Mouse (Mus musculus): ENCODE results near the gene Zfp318. TPM values are rescaled to one million over a fixed set of nuclear protein-coding genes. Genes with fewer than 3 reads are reported as not detected.

Gene Zfp318
- polyA plus RNA-seq (2015; fragmentation: Nextera tagmentation; extraction: Ambion mirVana) = 0.78 and 1.3 TPM in 2 replicates

GRCm38 (mm10) chr17:46383294-46384060, at the start of gene Zfp318:
Gene Zfp318 (plus strand): TSS chr17:46383731.
- Histone ChIP-seq H3K4me2 (ENCODE audit: low read depth, low read length) (peak within 1 kb of the TSS; percentile 98), H3K27me3 (ENCODE audit: control insufficient read depth, insufficient read depth, low read depth, low read length) (peaks cover 15% of the 10 kb centered on the region), H3K4me3 (ENCODE audit: low read depth, low read length) (peak within 1 kb of the TSS; percentile 69), H3K27ac (ENCODE audit: low read length) (peak within 1 kb of the TSS; percentile 78), H3K9ac (ENCODE audit: low read depth, low read length) (peak within 1 kb of the TSS; percentile 84), H3K36me3 (ENCODE audit: control insufficient read depth, insufficient read depth) (peaks cover 3% of the 10 kb centered on the region; the same call in 1 of the 2 replicates), H3K9me3 (replicated peaks; ENCODE audit: control insufficient read depth, low read length) (no peaks in the 10 kb centered on the region), H3K4me1 (ENCODE audit: control insufficient read depth, low read depth, low read length) (peaks cover 15% of the 10 kb centered on the region)
- under 1% methylated on average over 77 of the region's 105 CpGs for WGBS (ENCODE audit: insufficient replicate concordance)
- peak; percentile 99 for ATAC-seq (ENCODE audit: low read depth)

GRCm38 (mm10) chr17:46336475-46336874, 47.1 kb upstream of the Zfp318 start:
- Histone ChIP-seq H3K4me1 (ENCODE audit: control insufficient read depth, low read depth, low read length) (peaks cover 4% of the 10 kb centered on the region; the same call in 1 of the 2 replicates), H3K27me3 (ENCODE audit: control insufficient read depth, insufficient read depth, low read depth, low read length) (no peaks in the 10 kb centered on the region), H3K4me3 (ENCODE audit: low read depth, low read length) (no peak overlapping the region), H3K27ac (ENCODE audit: low read length) (no peak overlapping the region), H3K4me2 (ENCODE audit: low read depth, low read length) (no peak overlapping the region), H3K36me3 (ENCODE audit: control insufficient read depth, insufficient read depth) (no peaks in the 10 kb centered on the region), H3K9ac (ENCODE audit: low read depth, low read length) (no peak overlapping the region), H3K9me3 (replicated peaks; ENCODE audit: control insufficient read depth, low read length) (no peaks in the 10 kb centered on the region)
- 18% methylated on average over 5 of the region's 5 CpGs for WGBS (ENCODE audit: insufficient replicate concordance)
- ATAC-seq (ENCODE audit: low read depth) = no peak

DNA sequence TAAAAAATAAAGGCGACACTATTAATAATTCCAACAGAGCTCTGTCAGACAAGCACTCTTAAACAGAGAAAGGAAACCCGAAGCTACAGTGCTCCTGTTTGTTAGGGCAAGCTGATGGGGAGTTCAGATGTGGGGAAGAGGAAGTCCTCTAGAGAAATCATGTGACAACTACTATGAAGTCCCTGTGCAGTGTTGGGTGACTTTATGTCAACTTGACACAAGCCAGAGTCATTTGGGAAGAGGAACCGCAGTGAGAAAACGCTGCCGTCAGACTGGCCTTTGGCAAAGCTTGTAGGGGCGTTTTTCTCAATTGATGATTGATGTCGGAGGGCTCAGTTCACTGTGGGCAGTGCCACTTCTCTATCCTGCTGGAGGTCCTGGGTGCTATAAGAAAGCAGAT, 42.3 kb upstream of the Zfp318 start:
- Histone ChIP-seq H3K4me1 (ENCODE audit: control insufficient read depth, low read depth, low read length) (no peaks in the 10 kb centered on the region), H3K4me2 (ENCODE audit: low read depth, low read length) (no peak overlapping the region), H3K27ac (ENCODE audit: low read length) (no peak overlapping the region), H3K36me3 (ENCODE audit: control insufficient read depth, insufficient read depth) (no peaks in the 10 kb centered on the region), H3K4me3 (ENCODE audit: low read depth, low read length) (no peak overlapping the region), H3K27me3 (ENCODE audit: control insufficient read depth, insufficient read depth, low read depth, low read length) (no peaks in the 10 kb centered on the region), H3K9me3 (replicated peaks; ENCODE audit: control insufficient read depth, low read length) (peaks cover 7% of the 10 kb centered on the region), H3K9ac (ENCODE audit: low read depth, low read length) (no peak overlapping the region)
- ATAC-seq (ENCODE audit: low read depth) = no peak
- WGBS (ENCODE audit: insufficient replicate concordance) = 26% methylated on average over 7 of the region's 7 CpGs

DNA sequence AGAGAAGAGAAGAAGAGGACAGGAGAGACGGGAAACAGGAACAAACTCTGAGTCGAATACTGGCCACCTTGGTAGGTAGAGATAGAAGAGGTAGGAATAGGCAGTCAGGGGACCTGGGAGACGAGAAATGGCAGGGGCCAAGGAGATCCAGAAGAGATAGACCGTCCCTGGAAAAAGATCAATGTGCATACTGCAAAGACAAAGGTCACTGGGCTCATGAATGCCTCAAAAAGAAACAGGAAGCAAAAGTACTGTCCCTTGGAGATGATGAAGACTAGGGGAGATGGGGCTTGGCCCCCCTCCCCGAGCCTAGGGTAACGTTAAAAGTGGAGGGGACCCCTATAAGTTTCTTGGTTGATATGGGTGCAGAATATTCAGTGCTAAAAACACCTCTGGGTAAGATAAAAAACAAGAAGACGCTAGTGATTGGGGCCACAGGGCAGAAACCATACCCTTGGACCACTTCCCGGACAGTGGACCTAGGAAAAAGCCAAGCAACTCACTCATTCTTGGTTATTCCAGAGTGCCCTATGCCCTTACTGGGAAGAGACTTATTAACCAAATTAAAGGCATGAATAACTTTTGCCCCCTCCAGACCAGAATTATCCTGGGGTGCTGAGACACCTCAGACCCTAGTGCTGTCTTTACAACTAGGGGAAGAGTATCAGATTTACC, 32.4 kb upstream of the Zfp318 start:
- WGBS (ENCODE audit: insufficient replicate concordance) = 60% methylated on average over 8 of the region's 8 CpGs
- Histone ChIP-seq H3K4me3 (ENCODE audit: low read depth, low read length) (no peak overlapping the region), H3K27me3 (ENCODE audit: control insufficient read depth, insufficient read depth, low read depth, low read length) (no peaks in the 10 kb centered on the region), H3K9me3 (replicated peaks; ENCODE audit: control insufficient read depth, low read length) (no peaks in the 10 kb centered on the region; the same call in 1 of the 2 replicates), H3K4me2 (ENCODE audit: low read depth, low read length) (no peak overlapping the region), H3K27ac (ENCODE audit: low read length) (no peak overlapping the region), H3K4me1 (ENCODE audit: control insufficient read depth, low read depth, low read length) (no peaks in the 10 kb centered on the region), H3K9ac (ENCODE audit: low read depth, low read length) (no peak overlapping the region), H3K36me3 (ENCODE audit: control insufficient read depth, insufficient read depth) (no peaks in the 10 kb centered on the region)
- no peak for ATAC-seq (ENCODE audit: low read depth)

DNA sequence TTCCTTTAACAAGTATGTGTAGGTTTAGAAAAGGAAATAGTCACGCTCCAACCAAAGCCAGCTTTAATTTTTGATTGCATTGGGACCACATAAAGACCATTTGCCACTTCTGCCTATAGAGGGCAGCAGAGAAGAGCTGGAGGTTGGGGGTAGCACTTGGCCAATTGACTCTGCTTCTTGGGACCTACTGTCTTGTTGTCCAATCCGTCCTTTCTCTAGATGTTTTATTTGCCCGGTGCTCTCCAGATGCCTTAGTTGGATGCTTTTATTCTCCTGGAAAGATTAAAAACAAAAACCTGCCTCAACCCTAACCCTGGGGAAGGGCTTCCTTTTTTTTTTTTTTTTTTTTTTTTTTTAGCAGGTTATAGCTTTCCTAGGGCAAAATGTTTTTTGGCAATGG, 11.7 kb upstream of the Zfp318 start:
- WGBS (ENCODE audit: insufficient replicate concordance) = 44% methylated on average over 3 of the region's 3 CpGs
- H3K27me3 ChIP-seq (ENCODE audit: control insufficient read depth, insufficient read depth, low read depth, low read length) = no peaks in the 10 kb centered on the region

GRCm38 (mm10) chr17:46378564-46378963, 5.0 kb upstream of the Zfp318 start:
- Histone ChIP-seq H3K36me3 (ENCODE audit: control insufficient read depth, insufficient read depth) (no peaks in the 10 kb centered on the region), H3K4me3 (ENCODE audit: low read depth, low read length) (no peak overlapping the region), H3K4me1 (ENCODE audit: control insufficient read depth, low read depth, low read length) (peaks cover 5% of the 10 kb centered on the region; the same call in 1 of the 2 replicates), H3K9me3 (replicated peaks; ENCODE audit: control insufficient read depth, low read length) (no peaks in the 10 kb centered on the region), H3K27ac (ENCODE audit: low read length) (no peak overlapping the region), H3K9ac (ENCODE audit: low read depth, low read length) (no peak overlapping the region), H3K27me3 (ENCODE audit: control insufficient read depth, insufficient read depth, low read depth, low read length) (no peaks in the 10 kb centered on the region), H3K4me2 (ENCODE audit: low read depth, low read length) (no peak overlapping the region)
- WGBS (ENCODE audit: insufficient replicate concordance) = 76% methylated on average over 3 of the region's 3 CpGs
- ATAC-seq (ENCODE audit: low read depth) = no peak

More for the DNA sequence above, 11.7 kb upstream of the Zfp318 start:
- no peak overlapping the region for H3K4me3 ChIP-seq (ENCODE audit: low read depth, low read length)
- H3K36me3 ChIP-seq (ENCODE audit: control insufficient read depth, insufficient read depth) = no peaks in the 10 kb centered on the region
- no peak for ATAC-seq (ENCODE audit: low read depth)
- H3K4me1 ChIP-seq (ENCODE audit: control insufficient read depth, low read depth, low read length) = no peaks in the 10 kb centered on the region
- no peak overlapping the region for H3K9ac ChIP-seq (ENCODE audit: low read depth, low read length)
- no peak overlapping the region for H3K4me2 ChIP-seq (ENCODE audit: low read depth, low read length)
- H3K9me3 ChIP-seq (replicated peaks; ENCODE audit: control insufficient read depth, low read length) = no peaks in the 10 kb centered on the region
- H3K27ac ChIP-seq (ENCODE audit: low read length) = no peak overlapping the region

- ATAC-seq (ENCODE audit: low read depth) = no peak; the same call in 1 of the 2 replicates
- under 1% methylated on average over 61 of the region's 70 CpGs for WGBS (ENCODE audit: insufficient replicate concordance)
Measured at GRCm38 (mm10) chr17:46384061-46384801, 700 bp downstream of the Zfp318 start.

DNA sequence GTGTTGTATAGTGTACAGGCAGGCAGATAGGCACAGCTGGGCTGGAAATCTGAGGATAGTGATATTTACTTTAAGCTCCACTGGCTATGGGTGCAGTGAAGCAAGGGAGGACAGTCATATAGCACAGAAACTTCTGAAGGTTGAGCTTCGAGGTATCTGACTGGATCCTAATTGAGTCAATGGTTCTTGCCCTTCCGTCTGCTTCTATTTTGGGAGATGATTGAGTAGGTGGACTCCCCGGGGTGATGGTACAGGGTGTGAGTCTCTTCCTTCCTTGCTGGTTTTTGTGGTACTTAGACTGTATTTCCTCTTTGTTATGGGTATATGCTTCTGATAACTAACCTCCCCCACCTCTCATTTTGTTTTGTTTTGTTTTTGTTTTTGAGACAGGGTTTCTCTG, 4.7 kb downstream of the Zfp318 start:
- Histone ChIP-seq H3K9ac (ENCODE audit: low read depth, low read length) (no peak overlapping the region), H3K4me2 (ENCODE audit: low read depth, low read length) (no peak overlapping the region), H3K27ac (ENCODE audit: low read length) (no peak overlapping the region), H3K27me3 (ENCODE audit: control insufficient read depth, insufficient read depth, low read depth, low read length) (peaks cover 15% of the 10 kb centered on the region), H3K4me3 (ENCODE audit: low read depth, low read length) (no peak overlapping the region), H3K9me3 (replicated peaks; ENCODE audit: control insufficient read depth, low read length) (no peaks in the 10 kb centered on the region), H3K4me1 (ENCODE audit: control insufficient read depth, low read depth, low read length) (peaks cover 10% of the 10 kb centered on the region), H3K36me3 (ENCODE audit: control insufficient read depth, insufficient read depth) (peaks cover 3% of the 10 kb centered on the region; the same call in 1 of the 2 replicates)
- WGBS (ENCODE audit: insufficient replicate concordance) = 30% methylated on average over 3 of the region's 3 CpGs
- ATAC-seq (ENCODE audit: low read depth) = no peak

More at GRCm38 (mm10) chr17:46384061-46384801, 700 bp downstream of the Zfp318 start:
- Histone ChIP-seq H3K4me3 (ENCODE audit: low read depth, low read length) (peak overlapping the region; percentile 69), H3K9me3 (replicated peaks; ENCODE audit: control insufficient read depth, low read length) (no peaks in the 10 kb centered on the region), H3K36me3 (ENCODE audit: control insufficient read depth, insufficient read depth) (peaks cover 3% of the 10 kb centered on the region; the same call in 1 of the 2 replicates), H3K27ac (ENCODE audit: low read length) (peak overlapping the region; percentile 78), H3K9ac (ENCODE audit: low read depth, low read length) (peak overlapping the region; percentile 84), H3K27me3 (ENCODE audit: control insufficient read depth, insufficient read depth, low read depth, low read length) (peaks cover 15% of the 10 kb centered on the region), H3K4me1 (ENCODE audit: control insufficient read depth, low read depth, low read length) (peaks cover 15% of the 10 kb centered on the region), H3K4me2 (ENCODE audit: low read depth, low read length) (peak overlapping the region; percentile 98)

Data from liver, embryonic 16.5 days (tissue).